Mouse (Mus musculus) C2C12 (cell line): ENCODE measurements at regions not wholly inside any gene's neighbourhood (a gene's known extent, or its start where the extent isn't known, plus 50 kb on each side); places are given as distances from the start of the nearest gene placed in this dataset.

Experiments
- CEBPB ChIP-seq: IDR thresholded peaks from one replicate; pipeline ENCODE4 v1.6.1; 2011; ENCODE audit warnings: low read depth, mild to moderate bottlenecking, control low read depth, moderate library complexity
- CTCF ChIP-seq: IDR thresholded peaks from one replicate; pipeline ENCODE4 v1.5.1; 2011; ENCODE audit not compliant: control insufficient read depth, insufficient read depth, insufficient read length
- MAX ChIP-seq: IDR thresholded peaks from one replicate; pipeline ENCODE4 v1.6.1; 2011; ENCODE audit warnings: mild to moderate bottlenecking, control low read depth
- MYOD1 ChIP-seq: IDR thresholded peaks from one replicate; pipeline ENCODE4 v1.6.1; 2011; ENCODE audit warnings: low read depth; ENCODE audit not compliant: control insufficient read depth, insufficient read length
- MYOG ChIP-seq: IDR thresholded peaks from one replicate; pipeline ENCODE4 v1.6.1; 2011; ENCODE audit not compliant: control insufficient read depth, insufficient read length; ENCODE audit errors: extremely low read depth
- USF1 ChIP-seq: IDR thresholded peaks from one replicate; pipeline ENCODE4 v1.6.1; 2011; ENCODE audit warnings: low read depth, mild to moderate bottlenecking, control low read depth, moderate library complexity

DNA sequence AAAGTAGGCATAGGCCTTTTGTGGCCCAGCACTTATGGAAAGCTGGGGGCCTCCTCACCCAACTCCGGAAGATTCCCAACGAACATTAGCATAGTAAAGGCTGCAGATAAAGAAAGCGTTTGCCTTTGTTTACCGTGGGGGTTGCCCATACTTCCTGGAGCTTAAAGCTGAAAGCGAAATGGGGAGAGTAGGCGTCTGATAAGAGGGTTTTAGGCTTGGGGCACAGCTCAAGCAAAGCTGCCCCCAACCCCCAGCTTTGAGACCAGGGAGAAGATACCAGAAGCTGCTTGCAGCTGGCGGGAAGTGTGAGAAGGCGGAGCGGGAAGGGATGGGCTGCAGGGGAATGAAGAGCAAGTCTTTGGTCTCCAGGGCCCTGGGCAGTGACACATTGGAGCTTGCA is 356.9 kb downstream of the Bcor start:
- TF ChIP-seq USF1, result no peak
- TF ChIP-seq CTCF, result no peak
- no peak for TF ChIP-seq MYOD1
- TF ChIP-seq CEBPB, result no peak
- no peak for TF ChIP-seq MAX
- no peak for TF ChIP-seq MYOG
